ENCODE assay signal across 11 mouse cellular contexts in the genomic region with DNA sequence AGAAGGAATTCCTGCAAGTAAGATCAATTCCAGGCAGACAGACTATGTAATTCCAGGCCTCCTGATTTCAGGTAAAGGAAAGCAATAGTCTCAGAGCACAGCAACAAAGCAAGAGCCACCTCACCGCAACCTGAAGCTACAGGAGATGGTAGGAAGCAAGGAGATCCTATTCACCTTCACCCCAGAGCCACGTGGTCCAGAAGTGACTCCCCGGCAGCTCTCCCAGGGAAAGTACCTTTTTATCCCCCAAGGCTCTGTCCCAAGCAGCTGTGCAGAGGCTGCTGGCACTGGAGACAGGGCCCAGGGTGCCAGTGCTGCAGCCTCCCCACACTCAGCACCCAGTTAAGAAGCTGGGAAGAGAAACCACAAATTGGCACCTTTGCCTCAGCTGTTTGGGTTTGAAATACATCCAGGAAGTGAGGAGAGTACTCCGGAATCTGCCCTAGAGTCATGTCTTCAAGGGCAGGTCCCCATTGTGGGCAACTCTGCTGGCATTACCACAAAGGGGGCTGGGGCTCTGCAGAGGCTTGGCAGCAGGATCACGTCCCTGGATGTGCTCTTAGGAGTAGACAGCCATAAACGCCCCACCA. TPM values are rescaled to one million over a fixed set of nuclear protein-coding genes. Genes with fewer than 3 reads are reported as not detected.
A peak's percentile ranks its signal among the peaks of the same experiment; 100 is the strongest.
DNase-seq lines count a peak whose midpoint lies in the region; ATAC-seq and TF ChIP-seq lines count a peak whose summit lies in the region.
"Had no signal": no experiment of that assay in that cellular context is flagged by ENCODE, and none has a peak within 500 bp of the region (broad histone marks: within the 10 kb centered on the region; RNA-seq: fewer than 3 reads in every experiment).

No protein-coding gene starts in this region.

- no peak overlapping the region for H3K4me3 ChIP-seq in forebrain, embryonic 13.5 days
- no peak overlapping the region for H3K4me3 ChIP-seq in forebrain, embryonic 14.5 days (ENCODE audit: low read depth, low read length)
- no peak overlapping the region for H3K4me3 ChIP-seq in neural tube, embryonic 14.5 days (ENCODE audit: low read depth, low read length)
- H3K4me3 ChIP-seq in limb, embryonic 12.5 days (replicated peaks) = no peak overlapping the region
- H3K4me3 ChIP-seq in kidney, adult 2 months (ENCODE audit: insufficient read depth, low read depth, low read length) = no peak overlapping the region
- H3K4me3 ChIP-seq: liver, embryonic 12.5 days had no signal

- H3K4me2 ChIP-seq in forebrain, embryonic 13.5 days = no peak overlapping the region
- H3K4me2 ChIP-seq in forebrain, embryonic 14.5 days (ENCODE audit: low read length) = no peak overlapping the region
- no peak overlapping the region for H3K4me2 ChIP-seq in neural tube, embryonic 14.5 days (ENCODE audit: low read depth, low read length)
- H3K4me2 ChIP-seq in limb, embryonic 12.5 days = no peak overlapping the region
- H3K4me2 ChIP-seq: liver, embryonic 12.5 days had no signal

- H3K9ac ChIP-seq in forebrain, embryonic 13.5 days = peak overlapping the region; percentile 22; the same call in 1 of the 2 replicates
- no peak overlapping the region; the same call in 1 of the 2 replicates for H3K9ac ChIP-seq in forebrain, embryonic 14.5 days (ENCODE audit: low read length)
- no peak overlapping the region for H3K9ac ChIP-seq in neural tube, embryonic 14.5 days (replicated peaks; ENCODE audit: low read depth, low read length)
- H3K9ac ChIP-seq in limb, embryonic 12.5 days (replicated peaks) = no peak overlapping the region
- H3K9ac ChIP-seq: liver, embryonic 12.5 days had no signal

- DNase-seq in forebrain, embryonic 14.5 days (ENCODE audit: low spot score) = no peak
- no peak for DNase-seq in neural tube, embryonic 10.5 days (ENCODE audit: extremely low spot score, low spot score)
- no peak for DNase-seq in urinary bladder, postnatal 36 days (ENCODE audit: low spot score in 2 of 2)
- DNase-seq in left cerebral cortex, adult 8-10 months (ENCODE audit: low spot score in 2 of 2) = no peak
- DNase-seq in kidney, adult 2 months = no peak
- DNase-seq: B cell, adult 2 months; cerebellum, adult 9-11 months had no signal

- no peaks in the 10 kb centered on the region for H3K27me3 ChIP-seq in forebrain, embryonic 13.5 days
- H3K27me3 ChIP-seq in forebrain, embryonic 14.5 days (replicated peaks; ENCODE audit: control insufficient read depth, insufficient read depth, low read length) = no peaks in the 10 kb centered on the region
- no peaks in the 10 kb centered on the region; the same call in 1 of the 2 replicates for H3K27me3 ChIP-seq in neural tube, embryonic 14.5 days (ENCODE audit: control insufficient read depth, insufficient read depth, low read length)
- no peaks in the 10 kb centered on the region for H3K27me3 ChIP-seq in limb, embryonic 12.5 days
- no peaks in the 10 kb centered on the region for H3K27me3 ChIP-seq in kidney, adult 2 months (replicated peaks; ENCODE audit: control insufficient read depth, insufficient read depth, low read length)

- H3K27ac ChIP-seq in forebrain, embryonic 13.5 days = no peak overlapping the region
- no peak overlapping the region for H3K27ac ChIP-seq in forebrain, embryonic 14.5 days (ENCODE audit: low read depth, low read length)
- H3K27ac ChIP-seq in neural tube, embryonic 14.5 days (ENCODE audit: low read depth, low read length) = 0 out of 2 replicates have a peak overlapping the region, but pooled peaks have one; percentile 4
- peak overlapping the region; percentile 84 for H3K27ac ChIP-seq in limb, embryonic 12.5 days
- no peak overlapping the region for H3K27ac ChIP-seq in kidney, adult 2 months (ENCODE audit: insufficient read depth, low read depth, low read length)
- H3K27ac ChIP-seq: liver, embryonic 12.5 days had no signal

- TF ChIP-seq POLR2A in kidney, adult 2 months (IDR thresholded peaks at IDR 0.05; ENCODE audit: low read depth, low read length) = no peak

- ATAC-seq in forebrain, embryonic 13.5 days = no peak
- ATAC-seq in forebrain, embryonic 14.5 days = no peak
- no peak for ATAC-seq in neural tube, embryonic 14.5 days (ENCODE audit: low read depth)
- no peak for ATAC-seq in limb, embryonic 12.5 days (ENCODE audit: insufficient number of reproducible peaks, insufficient read depth, low FRiP score, low TSS enrichment, low read depth)
- ATAC-seq: liver, embryonic 12.5 days had no signal

- H3K9me3 ChIP-seq in forebrain, embryonic 13.5 days (replicated peaks) = no peaks in the 10 kb centered on the region
- no peaks in the 10 kb centered on the region for H3K9me3 ChIP-seq in forebrain, embryonic 14.5 days (replicated peaks; ENCODE audit: control insufficient read depth, low read length)
- H3K9me3 ChIP-seq in neural tube, embryonic 14.5 days (ENCODE audit: control insufficient read depth, low read length) = no peaks in the 10 kb centered on the region
- H3K9me3 ChIP-seq in limb, embryonic 12.5 days = no peaks in the 10 kb centered on the region
- H3K9me3 ChIP-seq: liver, embryonic 12.5 days had no signal

- 69% methylated on average over 6 of the region's 6 CpGs for WGBS in forebrain, embryonic 13.5 days
- 67% methylated on average over 6 of the region's 6 CpGs for WGBS in forebrain, embryonic 14.5 days
- 66% methylated on average over 6 of the region's 6 CpGs for WGBS in neural tube, embryonic 14.5 days
- 49% methylated on average over 6 of the region's 6 CpGs for WGBS in limb, embryonic 12.5 days
- 69% methylated on average over 6 of the region's 6 CpGs for WGBS in kidney, adult 2 months

- H3K36me3 ChIP-seq in forebrain, embryonic 13.5 days (ENCODE audit: poor library complexity, severe bottlenecking) = no peaks in the 10 kb centered on the region
- H3K36me3 ChIP-seq in forebrain, embryonic 14.5 days (ENCODE audit: control insufficient read depth, insufficient read depth, low read length) = peaks cover 2% of the 10 kb centered on the region; the same call in 1 of the 2 replicates
- no peaks in the 10 kb centered on the region for H3K36me3 ChIP-seq in neural tube, embryonic 14.5 days (ENCODE audit: control insufficient read depth, insufficient read depth, low read length)
- peaks cover 2% of the 10 kb centered on the region; the same call in 1 of the 2 replicates for H3K36me3 ChIP-seq in limb, embryonic 12.5 days
- H3K36me3 ChIP-seq in kidney, adult 2 months (ENCODE audit: control insufficient read depth, insufficient read depth, low read length) = no peaks in the 10 kb centered on the region
- H3K36me3 ChIP-seq: liver, embryonic 12.5 days had no signal

- TF ChIP-seq CTCF in kidney, adult 2 months (conservative IDR thresholded peaks at IDR 0.05; ENCODE audit: insufficient read depth, insufficient read length, low read depth, low read length) = no peak

- peaks cover 48% of the 10 kb centered on the region for H3K4me1 ChIP-seq in forebrain, embryonic 13.5 days
- H3K4me1 ChIP-seq in forebrain, embryonic 14.5 days (ENCODE audit: control insufficient read depth, insufficient read depth, low read length) = peaks cover 26% of the 10 kb centered on the region
- peaks cover 12% of the 10 kb centered on the region for H3K4me1 ChIP-seq in neural tube, embryonic 14.5 days (ENCODE audit: control insufficient read depth, insufficient read depth, low read length)
- H3K4me1 ChIP-seq in limb, embryonic 12.5 days (replicated peaks) = peaks cover 78% of the 10 kb centered on the region
- peaks cover 41% of the 10 kb centered on the region for H3K4me1 ChIP-seq in kidney, adult 2 months (ENCODE audit: control insufficient read depth, insufficient read depth, low read length)

RNA-seq across cellular contexts. Expression of a gene that starts 53.6 kb away (rescaled TPM):
- polyA plus RNA-seq in forebrain, embryonic 13.5 days (2015; fragmentation: Nextera tagmentation; extraction: Ambion mirVana) = 6.4 and 7.6 TPM in 2 replicates
- 8.5 and 9.5 TPM in 2 replicates for polyA plus RNA-seq in forebrain, embryonic 14.5 days (2014; fragmentation: Nextera tagmentation; extraction: Ambion mirVana)
- 20.6 and 25.2 TPM in 2 replicates for polyA plus RNA-seq in neural tube, embryonic 14.5 days (2014; fragmentation: Nextera tagmentation; extraction: Ambion mirVana)
- 20.5 and 25.0 TPM in 2 replicates for polyA plus RNA-seq in limb, embryonic 12.5 days (2016; fragmentation: Nextera tagmentation; extraction: Ambion mirVana)
- 10 to 100 TPM; 28.5 to 38.8 (median 33.4) TPM for total RNA-seq in left cerebral cortex, adult 8-10 months (2022)
- polyA plus RNA-seq in kidney, adult 2 months (2012; rRNA removed) = 12.1 and 14.1 TPM in 2 replicates

Comparison
In these comparisons a context has a peak if more than half of its experiments do, and no peak if none do; other contexts are left out.
1. H3K27ac ChIP-seq: peak in neural tube, embryonic 14.5 days (single experiment) and limb, embryonic 12.5 days (single experiment); none in forebrain, embryonic 13.5 days (single experiment), forebrain, embryonic 14.5 days (single experiment) and kidney, adult 2 months (single experiment).